Mouse (Mus musculus) Patski (cell line): ENCODE results near the gene Eml6. TPM values are rescaled to one million over a fixed set of nuclear protein-coding genes. Genes with fewer than 3 reads are reported as not detected.

Source experiments
- ATAC-seq: fragments of 100-300 bp; one replicate; pipeline ENCODE4 v1.8.0; 2021
- CTCF ChIA-PET: fragments of 350-600 bp; sonication (Branson Sonifier 250); formaldehyde crosslinking; loops from one replicate; lab custom pipeline; 2022; ENCODE audit warnings: inconsistent platforms; lab: Charles Lee
- POLR2A ChIA-PET: fragments of 350-600 bp; sonication (Branson Sonifier 250); formaldehyde crosslinking; loops from one replicate; lab custom pipeline; 2022; ENCODE audit warnings: antibody characterized with exemption, inconsistent platforms; lab: Charles Lee
- DNase-seq: peaks from one replicate; pipeline ENCODE4 v3.0.0-alpha.2; 2011; ENCODE audit warnings: low read depth, low spot score
- H3K27me3 ChIP-seq: fragments of 371-371 bp; one replicate; pipeline ENCODE4 v1.5.1; 2021
- CTCF ChIP-seq: fragments of 100-300 bp; IDR thresholded peaks from one replicate; pipeline ENCODE4 v1.5.1; 2021
- in situ Hi-C: fragments of 300-500 bp; cut with MboI; formaldehyde crosslinking; loops from 3 replicates; pipeline ENCODE4 v1.11.1; 2018; ENCODE audit warnings: low pct_unique_long_range_greater_than_20kb, mixed read lengths
- polyA plus RNA-seq: library from polyadenylated mRNA; unstranded; gene quantifications from one replicate; pipeline ENCODE4 v1.2.3, GENCODE M21; 2021

Eml6 gene
- polyA plus RNA-seq, 1 experiment from 2014 or later: 2.7 TPM

GRCm38 (mm10) chr11:29813267-29813666 lies 212.6 kb downstream of the Eml6 start:
- ChIA-PET POLR2A (no interaction called here), CTCF (interaction anchor here (0.5 kb wide), 1 partner anchor 101 kb away, joined by 3 read pairs; no protein-coding TSS in a partner anchor)
- ATAC-seq (no peak), DNase-seq (no peak)
- in situ Hi-C loops: no loop called here
- no peak for TF ChIP-seq CTCF
- H3K27me3 ChIP-seq: no peaks in the 10 kb centered on the region

DNA sequence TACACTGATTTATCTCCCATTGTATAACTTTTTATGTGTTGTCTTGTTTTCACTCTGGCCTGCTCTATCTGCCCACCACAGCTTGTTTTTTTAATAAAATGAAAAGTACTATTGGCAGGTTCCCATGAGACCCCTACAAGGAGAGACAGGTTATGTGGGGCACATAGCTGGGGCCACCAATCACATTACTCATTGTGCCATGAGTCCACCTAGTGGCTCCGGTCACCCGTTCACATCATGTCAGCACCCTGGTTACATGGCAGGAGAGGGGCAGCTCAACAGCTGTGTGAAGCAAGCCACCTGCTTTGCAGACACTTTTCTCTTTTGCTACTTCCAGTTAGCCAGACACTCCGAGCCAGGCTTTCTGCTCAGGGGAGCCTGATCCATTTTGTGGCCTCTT lies 213.4 kb downstream of the Eml6 start:
- CTCF ChIA-PET: no interaction called here
- POLR2A ChIA-PET: no interaction called here
- TF ChIP-seq CTCF: no peak
- ATAC-seq: no peak
- no peaks in the 10 kb centered on the region for H3K27me3 ChIP-seq
- no peak for DNase-seq
- in situ Hi-C loops: no loop called here

DNA sequence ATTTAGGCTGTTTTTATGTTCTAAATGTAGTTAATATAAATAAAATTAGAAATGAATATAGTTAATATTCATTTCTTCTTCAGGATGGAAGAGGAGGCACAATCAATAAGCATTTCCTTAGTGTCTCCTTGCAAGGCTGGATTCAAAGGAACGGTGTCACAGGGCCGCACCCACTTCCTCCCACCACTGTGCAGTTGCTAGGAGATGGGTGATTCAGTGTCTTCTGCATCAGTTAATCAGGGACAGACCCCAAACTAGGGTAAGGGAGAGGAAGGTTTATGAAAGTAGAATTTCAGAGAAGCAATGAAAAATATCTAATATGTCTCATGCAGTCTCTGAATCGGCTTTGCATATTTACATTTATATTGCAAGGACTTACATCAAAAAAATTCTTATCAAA lies 215.5 kb downstream of the Eml6 start:
- no peak for ATAC-seq

DNA sequence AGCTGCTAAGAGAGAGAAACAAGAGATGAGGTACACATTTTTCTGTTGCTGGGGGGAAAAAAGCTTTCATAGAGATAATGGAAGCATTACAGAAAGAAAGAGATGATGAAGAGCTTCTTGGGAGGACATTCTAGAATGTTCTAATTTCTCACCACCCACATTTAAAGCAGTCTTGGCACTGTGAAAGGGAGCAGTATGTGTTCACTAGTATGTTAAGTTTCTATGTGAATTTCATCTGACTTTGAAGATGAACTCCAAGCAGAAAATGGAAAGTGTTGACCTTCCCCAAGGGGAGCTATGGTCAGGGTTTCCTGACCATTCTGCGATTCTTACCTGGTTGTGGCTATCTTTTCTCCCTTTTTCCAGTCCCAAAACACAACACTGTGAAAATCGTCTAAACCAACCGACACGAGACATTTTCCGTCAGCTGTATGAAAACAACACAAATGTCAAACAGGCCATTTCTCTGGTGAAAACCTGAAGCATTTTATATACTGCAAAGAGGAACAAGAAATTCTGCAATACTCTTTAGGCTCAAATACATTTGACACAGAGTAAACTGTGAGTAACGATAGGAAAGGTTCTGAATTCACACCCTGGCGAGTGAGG lies 216.7 kb downstream of the Eml6 start:
- ChIA-PET POLR2A (interaction anchor here (0.9 kb wide), 1 partner anchor 104 kb away, joined by 4 read pairs; no protein-coding TSS in a partner anchor), CTCF (interaction anchor here (1.1 to 2.2 kb wide), 2 partner anchors 15 to 28 kb away, joined by 3 to 7 read pairs; no protein-coding TSS in a partner anchor)
- TF ChIP-seq CTCF: no peak
- in situ Hi-C loops: no loop called here
- DNase-seq (no peak), ATAC-seq (no peak)
- no peaks in the 10 kb centered on the region for H3K27me3 ChIP-seq

More for the DNA sequence above, 215.5 kb downstream of the Eml6 start:
- ChIA-PET POLR2A (no interaction called here), CTCF (no interaction called here)
- in situ Hi-C loops: no loop called here
- DNase-seq: no peak
- no peak for TF ChIP-seq CTCF
- no peaks in the 10 kb centered on the region for H3K27me3 ChIP-seq

GRCm38 (mm10) chr11:29808173-29808980 lies 217.5 kb downstream of the Eml6 start:
- H3K27me3 ChIP-seq: no peaks in the 10 kb centered on the region
- in situ Hi-C loops: no loop called here
- POLR2A ChIA-PET: interaction anchor here (0.9 kb wide), 1 partner anchor 105 kb away, joined by 4 read pairs; no protein-coding TSS in a partner anchor
- DNase-seq (no peak), ATAC-seq (no peak)
- CTCF ChIA-PET: interaction anchor here (1.1 to 2.2 kb wide), 2 partner anchors 15 to 27 kb away, joined by 3 to 7 read pairs; no protein-coding TSS in a partner anchor
- TF ChIP-seq CTCF: no peak

DNA sequence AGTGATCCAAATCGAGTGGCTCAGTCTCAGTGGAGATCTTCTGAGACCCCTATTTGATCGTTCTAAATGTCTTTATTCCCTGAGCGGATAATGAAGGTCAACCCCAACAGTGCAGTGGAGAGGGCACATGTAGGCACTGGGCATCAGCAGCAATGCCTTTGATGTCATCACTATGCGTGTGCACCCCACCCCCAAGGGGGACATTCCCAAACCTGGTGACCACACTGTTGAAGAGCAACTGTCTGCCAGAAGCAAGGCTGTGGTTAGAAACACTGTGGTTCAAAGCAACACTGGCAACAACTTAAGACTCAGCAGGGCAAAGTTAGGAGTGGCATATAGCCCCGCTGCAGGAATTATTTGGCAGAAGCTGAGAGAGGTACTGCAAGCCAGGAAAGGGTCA lies 218.5 kb downstream of the Eml6 start:
- no peak for TF ChIP-seq CTCF
- in situ Hi-C loops: no loop called here
- DNase-seq: no peak
- ChIA-PET POLR2A (no interaction called here), CTCF (no interaction called here)
- H3K27me3 ChIP-seq: no peaks in the 10 kb centered on the region
- ATAC-seq: no peak

DNA sequence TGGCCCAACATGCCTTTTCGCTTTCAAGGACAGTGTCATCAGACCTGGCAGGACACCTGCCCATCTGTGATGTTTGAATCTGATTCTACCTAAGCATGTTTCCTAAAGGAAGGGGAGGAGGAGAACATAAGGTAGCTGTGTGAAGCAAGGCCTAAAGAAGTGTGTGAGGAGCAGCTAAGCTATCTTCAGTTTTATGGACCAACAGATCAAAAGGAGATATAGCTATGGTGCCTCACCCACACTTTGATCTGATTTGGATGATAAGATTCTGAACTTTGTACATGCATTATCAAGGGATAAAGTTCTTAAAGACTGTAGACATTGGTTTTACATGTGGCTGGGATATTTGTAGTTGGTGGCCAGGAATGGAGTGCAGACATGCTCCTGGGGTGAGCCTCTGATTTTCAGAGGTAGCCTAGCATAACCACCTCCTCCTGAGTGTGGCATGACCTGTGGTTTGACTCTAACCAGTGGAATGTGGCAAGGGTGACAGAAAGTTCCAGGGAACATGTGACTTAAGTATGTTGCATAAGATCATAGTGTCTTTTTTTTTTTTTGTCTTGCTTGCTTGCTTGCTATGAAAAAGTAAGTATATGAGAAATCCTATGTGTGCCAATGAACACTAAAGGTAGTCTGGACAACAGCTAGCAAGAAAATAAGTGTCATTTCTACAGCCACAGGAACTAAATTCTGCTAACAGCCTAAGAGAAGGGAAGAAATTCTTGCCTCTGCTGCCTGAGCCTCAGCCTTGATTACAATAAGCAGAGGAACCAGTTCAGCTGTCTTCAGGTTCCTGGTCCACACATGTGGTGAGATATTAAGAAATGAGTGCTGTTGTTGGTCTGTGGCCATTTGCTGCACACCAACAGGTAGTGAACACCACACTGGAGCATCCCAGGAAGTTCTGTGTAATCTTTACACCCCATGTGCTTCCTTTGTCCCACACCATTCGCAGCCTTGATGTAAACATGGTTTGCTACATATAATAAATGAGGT lies 224.1 kb downstream of the Eml6 start:
- POLR2A ChIA-PET: interaction anchor here (0.5 kb wide), 1 partner anchor 36 kb away, joined by 3 read pairs; no protein-coding TSS in a partner anchor
- H3K27me3 ChIP-seq: no peaks in the 10 kb centered on the region
- in situ Hi-C loops: no loop called here
- DNase-seq: peak; percentile 47
- TF ChIP-seq CTCF: no peak
- peak; percentile 97 for ATAC-seq
- CTCF ChIA-PET: no interaction called here

DNA sequence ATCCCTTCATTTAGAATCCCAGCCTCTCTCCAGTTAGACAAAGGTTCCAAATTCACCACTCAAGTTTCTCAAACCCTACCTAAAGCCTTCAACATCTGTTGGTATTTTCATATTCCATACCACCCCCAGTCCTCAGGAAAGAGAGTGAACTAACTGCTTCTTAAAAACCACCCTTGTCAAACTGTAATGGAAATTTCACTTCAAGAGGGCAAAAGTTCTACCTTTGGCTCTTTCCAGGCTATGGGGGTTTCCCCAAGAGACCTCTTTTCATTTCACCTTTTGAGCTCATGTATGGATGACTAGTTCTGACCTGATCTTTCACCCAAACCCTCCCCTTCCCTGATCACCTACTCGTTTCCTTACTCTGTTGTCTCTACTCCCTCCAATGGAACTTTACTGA lies 226.0 kb downstream of the Eml6 start:
- no peak for TF ChIP-seq CTCF
- DNase-seq: no peak

DNA sequence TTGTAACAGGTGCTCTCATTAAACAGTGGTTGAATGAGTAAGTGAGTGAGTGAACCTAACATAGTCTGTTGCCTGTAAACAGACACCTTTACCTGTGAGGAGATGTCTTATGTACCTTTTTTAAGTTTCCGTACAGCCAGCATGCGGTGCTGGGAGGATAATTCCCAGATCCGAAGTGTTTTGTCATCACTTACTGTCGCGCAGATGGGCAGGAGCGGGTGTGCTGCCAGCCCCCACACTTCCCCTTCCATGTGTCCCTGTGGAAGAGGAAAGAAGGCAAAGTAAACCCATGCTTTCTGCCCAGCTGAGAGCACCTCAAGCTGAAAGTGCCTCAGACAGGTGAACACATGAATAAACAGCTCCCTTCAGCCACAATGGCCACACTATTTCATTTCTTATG lies 230.7 kb downstream of the Eml6 start:
- no peak for TF ChIP-seq CTCF
- ChIA-PET CTCF (interaction anchor here (1.6 kb wide), 1 partner anchor 32 kb away, joined by 3 read pairs; no protein-coding TSS in a partner anchor), POLR2A (no interaction called here)
- DNase-seq: no peak
- no peaks in the 10 kb centered on the region for H3K27me3 ChIP-seq
- ATAC-seq: no peak
- in situ Hi-C loops: no loop called here

More for the DNA sequence above, 226.0 kb downstream of the Eml6 start:
- no peaks in the 10 kb centered on the region for H3K27me3 ChIP-seq
- ATAC-seq: no peak
- POLR2A ChIA-PET: interaction anchor here (0.6 kb wide), 1 partner anchor 1616 kb away, joined by 6 read pairs; no protein-coding TSS in a partner anchor
- in situ Hi-C loops: no loop called here
- CTCF ChIA-PET: interaction anchor here (1.0 to 1.5 kb wide), 2 partner anchors 10 to 62 kb away, joined by 3 to 4 read pairs; no protein-coding TSS in a partner anchor

- no peaks in the 10 kb centered on the region for H3K27me3 ChIP-seq
- in situ Hi-C loops: no loop called here
- DNase-seq (no peak), ATAC-seq (peak; percentile 23)
- ChIA-PET POLR2A (no interaction called here), CTCF (interaction anchor here (0.9 to 2.3 kb wide), 3 partner anchors 13 to 32 kb away, joined by 3 to 7 read pairs (median 3); no protein-coding TSS in a partner anchor)
- TF ChIP-seq CTCF: no peak
These were observed 231.4 kb downstream of the Eml6 start for GRCm38 (mm10) chr11:29794475-29794874.
